Mouse (Mus musculus) testis, adult 2 months (tissue): ENCODE data around the gene Aadacl2. TPM values are rescaled to one million over a fixed set of nuclear protein-coding genes. Genes with fewer than 3 reads are reported as not detected.

Experiments
- H3K27ac ChIP-seq: fragments of 200-500 bp; 2 replicates; pipeline ENCODE4 v1.5.1; 2012; ENCODE audit warnings: low read depth, low read length; ENCODE audit not compliant: control insufficient read depth, insufficient read depth
- H3K27me3 ChIP-seq: fragments of 200-500 bp; 2 replicates; pipeline ENCODE4 v1.6.1; 2012; ENCODE audit warnings: mild to moderate bottlenecking, low read length, moderate library complexity; ENCODE audit not compliant: control insufficient read depth, insufficient read depth
- H3K36me3 ChIP-seq: fragments of 200-500 bp; 2 replicates; pipeline ENCODE4 v1.6.1; 2012; ENCODE audit warnings: mild to moderate bottlenecking, low read length; ENCODE audit not compliant: control insufficient read depth, insufficient read depth
- H3K4me1 ChIP-seq: fragments of 200-500 bp; 2 replicates; pipeline ENCODE4 v1.6.1; 2012; ENCODE audit warnings: low read length; ENCODE audit not compliant: control insufficient read depth, insufficient read depth
- H3K4me3 ChIP-seq: fragments of 200-500 bp; 2 replicates; pipeline ENCODE4 v1.5.1; 2012; ENCODE audit warnings: low read depth, mild to moderate bottlenecking, low read length, moderate library complexity, mixed read lengths; ENCODE audit not compliant: control insufficient read depth
- CTCF ChIP-seq: fragments of 200-500 bp; IDR thresholded peaks from 2 replicates; pipeline ENCODE4 v1.5.1; 2012; ENCODE audit warnings: low read depth, mild to moderate bottlenecking, inconsistent platforms, low read length, moderate library complexity; ENCODE audit not compliant: control insufficient read depth, insufficient read depth, insufficient replicate concordance
- POLR2A ChIP-seq: fragments of 200-500 bp; IDR thresholded peaks from 2 replicates; pipeline ENCODE4 v1.6.1; 2012; ENCODE audit warnings: low read depth, mild to moderate bottlenecking, inconsistent platforms, low read length, moderate library complexity; ENCODE audit not compliant: control insufficient read depth
- polyA plus RNA-seq: library from polyadenylated mRNA; depleted of rRNA; stranded (reverse); fragments of >200 nt; gene quantifications from 2 replicates; pipeline ENCODE4 v1.2.3, GENCODE M21; 2012; rRNA removed

Gene Aadacl2
- polyA plus RNA-seq, 1 experiment, result not detected

DNA sequence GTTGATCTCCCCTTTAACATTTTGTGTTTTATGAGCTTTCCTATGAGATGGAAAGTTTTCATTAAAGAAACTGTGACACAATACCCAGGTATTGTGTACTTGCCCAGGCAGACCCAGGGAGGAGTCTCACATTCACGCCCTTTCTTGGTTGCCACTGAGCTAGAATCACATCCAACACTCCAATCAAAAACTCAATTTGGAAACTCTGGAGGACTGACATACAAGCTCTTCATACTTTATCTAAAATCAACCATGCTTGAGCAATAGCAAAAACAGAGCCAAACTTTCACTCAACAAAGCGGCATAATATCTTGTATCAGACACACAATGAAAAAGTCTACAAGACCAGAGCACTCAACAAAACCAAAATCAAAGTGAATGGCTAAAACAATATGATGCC, 47.4 kb downstream of the Aadacl2 start:
- TF ChIP-seq POLR2A, result no peak
- no peak for TF ChIP-seq CTCF

DNA sequence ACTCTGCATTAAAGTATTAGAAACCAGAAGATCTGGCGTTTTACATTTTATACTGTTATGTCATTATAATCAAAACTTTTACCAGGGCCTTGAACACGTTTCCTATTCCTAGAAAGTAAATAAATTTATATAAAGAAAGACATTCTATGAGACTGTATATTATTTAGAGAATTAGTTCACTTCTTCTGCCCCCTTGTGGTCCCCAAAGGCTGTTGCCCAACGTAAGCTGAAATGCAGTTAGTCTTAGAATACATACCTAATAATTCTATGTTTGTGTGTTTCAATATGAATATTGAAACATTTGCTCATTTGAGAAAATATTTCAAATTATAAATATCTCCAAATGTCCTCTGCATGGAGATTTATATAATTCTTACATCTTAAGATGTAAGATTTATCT, 49.9 kb downstream of the Aadacl2 start:
- Histone ChIP-seq H3K36me3 (no peaks in the 10 kb centered on the region), H3K4me3 (no peak overlapping the region), H3K27ac (no peak overlapping the region), H3K27me3 (no peaks in the 10 kb centered on the region), H3K4me1 (no peaks in the 10 kb centered on the region)
- TF ChIP-seq POLR2A (no peak), CTCF (no peak)

More for the DNA sequence above, 47.4 kb downstream of the Aadacl2 start:
- Histone ChIP-seq H3K4me1 (no peaks in the 10 kb centered on the region), H3K4me3 (no peak overlapping the region), H3K36me3 (no peaks in the 10 kb centered on the region), H3K27me3 (no peaks in the 10 kb centered on the region), H3K27ac (no peak overlapping the region)

DNA sequence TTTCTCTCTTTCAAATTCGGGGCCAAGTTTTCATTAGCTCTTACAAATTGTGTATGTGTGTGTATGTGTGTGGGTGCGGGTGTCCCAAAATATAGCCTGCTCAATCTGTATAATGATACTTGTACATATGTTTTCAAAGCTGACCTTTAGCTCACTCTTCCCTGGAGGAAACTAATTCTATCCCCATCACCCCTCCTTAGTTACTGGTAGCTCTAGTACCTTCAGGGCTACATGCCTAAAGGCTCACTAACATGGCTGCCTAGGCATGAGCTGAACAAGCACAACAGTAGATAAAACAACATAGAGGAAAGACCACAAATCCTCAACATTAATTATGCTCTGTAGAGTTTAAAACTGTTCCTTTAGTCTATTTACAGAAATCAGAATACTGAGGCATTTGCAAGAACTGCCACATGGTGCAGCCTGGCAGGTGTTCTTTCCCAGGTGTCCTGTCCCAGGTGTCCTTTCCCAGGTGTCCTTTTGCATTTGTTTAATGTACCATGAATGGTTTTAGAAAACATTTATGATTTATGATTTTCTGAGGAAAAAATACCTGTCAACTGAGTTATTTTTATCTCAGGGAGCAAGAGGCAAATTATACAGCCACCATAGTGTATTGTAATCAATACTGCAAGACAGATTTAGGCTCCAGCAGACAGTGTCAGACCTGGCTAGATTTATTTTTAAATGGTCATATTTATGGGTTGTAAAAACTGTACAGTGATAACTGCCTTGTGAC, 50.7 kb downstream of the Aadacl2 start:
- no peak overlapping the region for H3K27ac ChIP-seq
- H3K4me1 ChIP-seq, result no peaks in the 10 kb centered on the region
- H3K36me3 ChIP-seq, result no peaks in the 10 kb centered on the region
- TF ChIP-seq CTCF, result no peak
- no peak for TF ChIP-seq POLR2A
- no peak overlapping the region for H3K4me3 ChIP-seq
- H3K27me3 ChIP-seq, result no peaks in the 10 kb centered on the region

- no peaks in the 10 kb centered on the region for H3K4me1 ChIP-seq
- H3K4me3 ChIP-seq, result no peak overlapping the region
- no peaks in the 10 kb centered on the region for H3K36me3 ChIP-seq
- no peaks in the 10 kb centered on the region for H3K27me3 ChIP-seq
- TF ChIP-seq POLR2A (no peak), CTCF (no peak)
- H3K27ac ChIP-seq, result no peak overlapping the region
These were observed 51.2 kb downstream of the Aadacl2 start for GRCm38 (mm10) chr3:60057809-60058082.

Other genes with a start within 250 kb of the Aadacl2 start
- not detected in 2 replicates for gene Gm8298, start 145.7 kb upstream of the Aadacl2 start, polyA plus RNA-seq
- not detected in 2 replicates for gene C130079G13Rik, start 81.5 kb upstream of the Aadacl2 start, polyA plus RNA-seq
- gene Aadac, start 19.0 kb downstream of the Aadacl2 start, polyA plus RNA-seq, result not detected in 2 replicates
- gene Sucnr1, start 75.1 kb downstream of the Aadacl2 start, polyA plus RNA-seq, result 0.10 and 0.24 TPM in 2 replicates